Mouse (Mus musculus) cerebellum, adult 2 months (tissue): ENCODE results near the gene Prss42.

ENCODE experiments used
- CTCF ChIP-seq: fragments of 200-500 bp; IDR thresholded peaks from 2 replicates; pipeline ENCODE4 v1.5.1; 2011; ENCODE audit warnings: low read depth, mild to moderate bottlenecking, control low read depth, low read length, moderate library complexity, borderline replicate concordance; ENCODE audit not compliant: insufficient read depth
- POLR2A ChIP-seq: fragments of 200-500 bp; IDR thresholded peaks from 2 replicates; pipeline ENCODE4 v1.6.1; 2011; ENCODE audit warnings: low read length, control low read depth, borderline replicate concordance; ENCODE audit not compliant: insufficient read depth

GRCm38 (mm10) chr9:110779242-110779913 is 18.6 kb upstream of the Prss42 start:
- TF ChIP-seq CTCF (peak; percentile 13; the same call in 1 of the 2 replicates), POLR2A (no peak)
